Mouse (Mus musculus): Measurements from ENCODE around the gene Mrpl52. TPM values are rescaled to one million over a fixed set of nuclear protein-coding genes. Genes with fewer than 3 reads are reported as not detected.

Mrpl52 gene
- polyA plus RNA-seq, 1 experiment from 2014 or later = 241 TPM

DNA sequence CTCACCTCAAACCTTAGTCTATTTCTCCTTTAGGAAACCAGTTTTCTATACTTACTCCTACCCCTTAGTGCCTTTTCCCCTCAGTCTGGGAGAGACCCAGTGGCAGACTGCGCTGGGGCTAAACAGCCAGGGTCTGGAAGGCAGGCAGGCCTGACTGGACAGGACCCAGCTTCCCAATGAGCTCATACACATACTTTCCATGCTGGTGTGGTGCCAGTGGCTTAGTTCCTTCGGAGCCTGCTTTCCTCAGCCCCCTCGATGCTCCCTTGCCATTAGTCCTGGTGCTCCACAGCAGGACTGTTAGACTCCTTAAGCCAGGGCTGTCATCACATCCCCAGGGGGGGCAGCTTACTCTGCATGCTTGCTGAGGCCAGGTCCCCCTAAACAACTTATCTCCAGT, 18.8 kb downstream of the Mrpl52 start:
- Histone ChIP-seq H3K9ac (ENCODE audit: low read depth, low read length) (no peak overlapping the region), H3K4me1 (ENCODE audit: control insufficient read depth, insufficient read depth, low read length) (peaks cover 14% of the 10 kb centered on the region), H3K27ac (replicated peaks; ENCODE audit: low read depth, low read length) (no peak overlapping the region), H3K27me3 (replicated peaks; ENCODE audit: control insufficient read depth, insufficient read depth, low read length) (no peaks in the 10 kb centered on the region), H3K36me3 (ENCODE audit: control insufficient read depth, insufficient read depth, low read length) (peaks cover 6% of the 10 kb centered on the region), H3K4me3 (ENCODE audit: low read depth, low read length) (no peak overlapping the region), H3K9me3 (ENCODE audit: control insufficient read depth, low read length) (no peaks in the 10 kb centered on the region), H3K4me2 (ENCODE audit: low read depth, low read length) (no peak overlapping the region)
- WGBS = 41% methylated on average over 3 of the region's 3 CpGs
- no peak for DNase-seq (ENCODE audit: low spot score)
- ATAC-seq (ENCODE audit: low read depth) = no peak

GRCm38 (mm10) chr14:54453566-54453965, 26.9 kb downstream of the Mrpl52 start:
- no peaks in the 10 kb centered on the region for H3K9me3 ChIP-seq (ENCODE audit: control insufficient read depth, low read length)
- no peak for DNase-seq (ENCODE audit: low spot score)
- H3K27ac ChIP-seq (replicated peaks; ENCODE audit: low read depth, low read length) = no peak overlapping the region
- 87% methylated on average over 9 of the region's 9 CpGs for WGBS
- H3K36me3 ChIP-seq (ENCODE audit: control insufficient read depth, insufficient read depth, low read length) = no peaks in the 10 kb centered on the region
- H3K9ac ChIP-seq (ENCODE audit: low read depth, low read length) = no peak overlapping the region
- H3K4me2 ChIP-seq (ENCODE audit: low read depth, low read length) = no peak overlapping the region
- no peaks in the 10 kb centered on the region for H3K4me1 ChIP-seq (ENCODE audit: control insufficient read depth, insufficient read depth, low read length)
- ATAC-seq (ENCODE audit: low read depth) = no peak
- H3K4me3 ChIP-seq (ENCODE audit: low read depth, low read length) = no peak overlapping the region
- H3K27me3 ChIP-seq (replicated peaks; ENCODE audit: control insufficient read depth, insufficient read depth, low read length) = no peaks in the 10 kb centered on the region

DNA sequence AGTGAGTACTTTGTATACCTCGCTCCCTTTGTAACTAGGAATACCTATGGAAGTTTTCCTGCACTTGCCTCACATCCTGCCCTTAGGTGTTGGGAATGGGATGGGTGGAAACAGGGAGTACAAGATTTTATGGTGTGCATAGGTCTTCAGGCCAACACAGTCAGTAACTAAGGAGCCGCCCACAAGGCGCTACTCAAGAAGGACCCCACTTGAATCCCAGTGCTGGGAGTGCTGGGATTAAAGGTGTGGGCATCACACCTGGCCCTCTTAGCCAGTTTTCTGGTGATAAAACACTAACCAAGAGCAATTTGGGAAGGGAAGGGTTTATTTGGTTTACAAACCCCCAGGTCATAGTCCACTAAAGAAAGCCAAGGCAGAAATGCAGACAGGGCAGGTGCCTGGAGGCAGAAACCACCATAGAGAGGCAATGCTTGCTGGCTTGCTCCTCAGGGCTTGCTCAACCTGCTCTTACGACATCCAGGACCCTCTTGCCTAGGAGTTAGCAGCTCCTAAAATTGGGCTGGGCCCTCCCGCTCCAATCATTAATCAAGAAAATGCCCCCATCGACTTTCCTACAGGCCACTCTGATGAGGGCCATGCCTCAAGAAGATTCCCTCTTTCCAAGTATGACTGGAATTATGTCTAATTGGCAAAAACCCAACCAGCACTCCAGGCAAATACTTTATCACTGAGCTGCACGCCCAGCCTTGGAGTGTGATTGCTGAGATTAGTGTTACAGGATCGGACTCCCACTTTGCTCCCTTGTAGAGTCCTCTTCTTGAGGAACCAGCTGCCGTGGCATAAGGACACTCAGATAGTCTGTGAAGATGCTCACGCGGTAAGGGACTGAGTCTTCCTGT, 28.2 kb downstream of the Mrpl52 start:
- H3K36me3 ChIP-seq (ENCODE audit: control insufficient read depth, insufficient read depth, low read length) = no peaks in the 10 kb centered on the region
- H3K27ac ChIP-seq (replicated peaks; ENCODE audit: low read depth, low read length) = no peak overlapping the region
- no peak overlapping the region for H3K9ac ChIP-seq (ENCODE audit: low read depth, low read length)
- no peak for DNase-seq (ENCODE audit: low spot score)
- WGBS = 76% methylated on average over 11 of the region's 11 CpGs
- no peaks in the 10 kb centered on the region for H3K4me1 ChIP-seq (ENCODE audit: control insufficient read depth, insufficient read depth, low read length)
- no peaks in the 10 kb centered on the region for H3K27me3 ChIP-seq (replicated peaks; ENCODE audit: control insufficient read depth, insufficient read depth, low read length)
- H3K9me3 ChIP-seq (ENCODE audit: control insufficient read depth, low read length) = no peaks in the 10 kb centered on the region
- no peak overlapping the region for H3K4me3 ChIP-seq (ENCODE audit: low read depth, low read length)
- no peak overlapping the region for H3K4me2 ChIP-seq (ENCODE audit: low read depth, low read length)
- ATAC-seq (ENCODE audit: low read depth) = no peak

DNA sequence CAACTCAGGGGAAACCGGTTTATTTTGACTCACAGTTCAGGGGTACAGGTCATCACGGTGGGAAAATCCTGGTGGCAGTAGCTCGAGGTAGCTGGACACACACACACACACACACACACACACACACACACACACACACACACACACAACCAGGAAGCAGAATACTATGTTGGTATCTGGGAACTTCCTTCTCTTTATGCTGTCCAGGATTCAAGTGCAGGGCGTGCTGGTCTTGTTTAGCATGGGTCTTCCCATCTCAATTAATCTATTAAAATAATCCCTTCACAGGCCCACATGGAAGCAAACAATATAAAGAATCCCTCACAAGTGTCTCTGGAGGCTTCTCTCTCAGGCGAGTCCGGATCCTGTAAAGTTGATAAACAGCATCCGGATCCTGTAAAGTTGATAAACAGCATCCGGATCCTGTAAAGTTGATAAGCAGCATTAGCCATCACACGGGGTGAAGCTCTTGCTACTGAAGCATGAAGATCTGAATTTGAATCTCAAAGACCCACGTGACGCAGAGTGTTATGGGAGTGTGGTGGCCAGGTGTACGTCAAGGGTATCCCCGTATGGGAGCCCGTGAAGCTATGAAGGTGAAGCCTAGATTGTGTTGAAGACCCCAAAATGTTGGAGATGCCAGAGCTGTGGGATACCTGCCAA, 31.3 kb downstream of the Mrpl52 start:
- Histone ChIP-seq H3K27ac (replicated peaks; ENCODE audit: low read depth, low read length) (no peak overlapping the region), H3K9me3 (ENCODE audit: control insufficient read depth, low read length) (no peaks in the 10 kb centered on the region), H3K4me2 (ENCODE audit: low read depth, low read length) (no peak overlapping the region), H3K4me1 (ENCODE audit: control insufficient read depth, insufficient read depth, low read length) (no peaks in the 10 kb centered on the region), H3K36me3 (ENCODE audit: control insufficient read depth, insufficient read depth, low read length) (no peaks in the 10 kb centered on the region), H3K4me3 (ENCODE audit: low read depth, low read length) (no peak overlapping the region), H3K27me3 (replicated peaks; ENCODE audit: control insufficient read depth, insufficient read depth, low read length) (no peaks in the 10 kb centered on the region), H3K9ac (ENCODE audit: low read depth, low read length) (no peak overlapping the region)
- ATAC-seq (ENCODE audit: low read depth) = no peak
- 90% methylated on average over 14 of the region's 14 CpGs for WGBS
- no peak for DNase-seq (ENCODE audit: low spot score)

GRCm38 (mm10) chr14:54462146-54462545, 35.4 kb downstream of the Mrpl52 start:
- Histone ChIP-seq H3K4me1 (ENCODE audit: control insufficient read depth, insufficient read depth, low read length) (peaks cover 3% of the 10 kb centered on the region; the same call in 1 of the 2 replicates), H3K4me3 (ENCODE audit: low read depth, low read length) (no peak overlapping the region), H3K4me2 (ENCODE audit: low read depth, low read length) (no peak overlapping the region), H3K36me3 (ENCODE audit: control insufficient read depth, insufficient read depth, low read length) (peaks cover 8% of the 10 kb centered on the region), H3K9ac (ENCODE audit: low read depth, low read length) (no peak overlapping the region), H3K27me3 (replicated peaks; ENCODE audit: control insufficient read depth, insufficient read depth, low read length) (no peaks in the 10 kb centered on the region), H3K27ac (replicated peaks; ENCODE audit: low read depth, low read length) (no peak overlapping the region), H3K9me3 (ENCODE audit: control insufficient read depth, low read length) (no peaks in the 10 kb centered on the region)
- no peak for DNase-seq (ENCODE audit: low spot score)
- ATAC-seq (ENCODE audit: low read depth) = no peak
- WGBS = 82% methylated on average over 4 of the region's 4 CpGs

DNA sequence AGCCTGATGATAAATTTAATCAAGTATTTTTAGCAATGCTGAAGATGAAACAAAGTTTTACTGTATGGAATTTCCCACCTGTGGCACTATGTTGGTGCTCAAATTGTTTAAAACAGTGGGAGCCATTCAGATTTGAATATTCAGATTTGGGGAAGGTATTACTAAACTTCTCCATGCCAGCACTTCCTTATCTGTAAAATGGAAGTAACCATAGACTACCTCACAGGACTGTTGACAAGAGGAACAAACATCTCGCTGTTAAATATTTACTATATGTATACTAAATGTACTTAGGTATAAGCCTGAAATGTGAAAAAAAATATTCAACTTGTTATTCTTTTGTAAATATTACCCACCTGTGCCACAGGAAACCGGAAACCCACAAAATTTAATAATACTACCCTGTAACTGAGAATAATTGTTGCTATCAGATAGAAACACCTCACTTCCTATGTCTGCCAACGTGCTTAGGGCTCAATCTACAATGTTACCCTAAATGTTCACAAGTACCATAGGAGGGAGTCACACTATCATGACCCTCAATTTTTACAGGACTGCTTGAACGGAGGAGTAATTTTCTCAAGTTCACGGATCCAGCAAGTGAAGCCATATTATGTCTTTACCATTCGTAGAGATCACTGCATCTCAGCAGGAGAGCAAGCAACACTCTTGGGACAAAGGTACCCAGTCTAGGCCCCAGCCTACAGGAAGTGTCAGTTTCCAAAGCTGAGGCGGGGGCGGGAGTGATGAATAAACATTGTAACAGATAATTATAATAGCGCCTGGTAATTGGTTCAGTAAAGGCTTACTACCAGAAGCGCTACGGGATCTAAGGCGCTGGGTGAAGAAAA, 36.6 kb downstream of the Mrpl52 start:
- H3K27me3 ChIP-seq (replicated peaks; ENCODE audit: control insufficient read depth, insufficient read depth, low read length) = no peaks in the 10 kb centered on the region
- H3K27ac ChIP-seq (replicated peaks; ENCODE audit: low read depth, low read length) = no peak overlapping the region
- peaks cover 20% of the 10 kb centered on the region for H3K36me3 ChIP-seq (ENCODE audit: control insufficient read depth, insufficient read depth, low read length)
- 12% methylated on average over 12 of the region's 12 CpGs for WGBS
- ATAC-seq (ENCODE audit: low read depth) = peak; percentile 32; the same call in 1 of the 2 replicates
- peak overlapping the region; percentile 83 for H3K4me2 ChIP-seq (ENCODE audit: low read depth, low read length)
- no peak for DNase-seq (ENCODE audit: low spot score)
- H3K9me3 ChIP-seq (ENCODE audit: control insufficient read depth, low read length) = no peaks in the 10 kb centered on the region
- H3K9ac ChIP-seq (ENCODE audit: low read depth, low read length) = peak overlapping the region; percentile 82
- H3K4me1 ChIP-seq (ENCODE audit: control insufficient read depth, insufficient read depth, low read length) = peaks cover 3% of the 10 kb centered on the region; the same call in 1 of the 2 replicates
- peak overlapping the region; percentile 88 for H3K4me3 ChIP-seq (ENCODE audit: low read depth, low read length)

DNA sequence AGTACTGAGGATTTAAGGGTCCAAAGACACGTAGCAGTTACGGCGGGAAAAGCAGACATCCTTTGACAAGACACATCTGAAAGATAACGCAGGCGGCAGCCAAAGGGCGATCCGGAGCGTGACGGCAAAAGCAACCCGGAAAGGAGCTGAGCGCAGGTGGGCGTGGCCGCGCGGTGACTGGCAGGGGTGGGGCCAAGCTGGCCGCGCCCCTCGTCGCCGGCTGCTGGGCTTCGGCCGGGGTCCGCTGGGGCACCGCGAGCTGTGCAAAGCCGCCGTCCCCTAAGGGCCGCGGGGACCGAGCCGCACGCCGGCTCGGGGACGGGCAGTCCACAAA, 37.2 kb downstream of the Mrpl52 start, which contains the start of gene Lrp10:
Lrp10 (plus strand) TSS at position 179 of the 334 bp plus-strand sequence.
- peaks cover 3% of the 10 kb centered on the region; the same call in 1 of the 2 replicates for H3K4me1 ChIP-seq (ENCODE audit: control insufficient read depth, insufficient read depth, low read length)
- H3K9ac ChIP-seq (ENCODE audit: low read depth, low read length) = peak within 1 kb of the TSS; percentile 82
- peak; percentile 91 for DNase-seq (ENCODE audit: low spot score)
- no peaks in the 10 kb centered on the region for H3K9me3 ChIP-seq (ENCODE audit: control insufficient read depth, low read length)
- WGBS = 0% methylated on average over 4 of the region's 35 CpGs
- peaks cover 25% of the 10 kb centered on the region for H3K36me3 ChIP-seq (ENCODE audit: control insufficient read depth, insufficient read depth, low read length)
- H3K27ac ChIP-seq (replicated peaks; ENCODE audit: low read depth, low read length) = peak within 1 kb of the TSS; percentile 67
- ATAC-seq (ENCODE audit: low read depth) = peak; percentile 92
- H3K4me2 ChIP-seq (ENCODE audit: low read depth, low read length) = peak within 1 kb of the TSS; percentile 83
- peak within 1 kb of the TSS; percentile 88 for H3K4me3 ChIP-seq (ENCODE audit: low read depth, low read length)
- no peaks in the 10 kb centered on the region for H3K27me3 ChIP-seq (replicated peaks; ENCODE audit: control insufficient read depth, insufficient read depth, low read length)

DNA sequence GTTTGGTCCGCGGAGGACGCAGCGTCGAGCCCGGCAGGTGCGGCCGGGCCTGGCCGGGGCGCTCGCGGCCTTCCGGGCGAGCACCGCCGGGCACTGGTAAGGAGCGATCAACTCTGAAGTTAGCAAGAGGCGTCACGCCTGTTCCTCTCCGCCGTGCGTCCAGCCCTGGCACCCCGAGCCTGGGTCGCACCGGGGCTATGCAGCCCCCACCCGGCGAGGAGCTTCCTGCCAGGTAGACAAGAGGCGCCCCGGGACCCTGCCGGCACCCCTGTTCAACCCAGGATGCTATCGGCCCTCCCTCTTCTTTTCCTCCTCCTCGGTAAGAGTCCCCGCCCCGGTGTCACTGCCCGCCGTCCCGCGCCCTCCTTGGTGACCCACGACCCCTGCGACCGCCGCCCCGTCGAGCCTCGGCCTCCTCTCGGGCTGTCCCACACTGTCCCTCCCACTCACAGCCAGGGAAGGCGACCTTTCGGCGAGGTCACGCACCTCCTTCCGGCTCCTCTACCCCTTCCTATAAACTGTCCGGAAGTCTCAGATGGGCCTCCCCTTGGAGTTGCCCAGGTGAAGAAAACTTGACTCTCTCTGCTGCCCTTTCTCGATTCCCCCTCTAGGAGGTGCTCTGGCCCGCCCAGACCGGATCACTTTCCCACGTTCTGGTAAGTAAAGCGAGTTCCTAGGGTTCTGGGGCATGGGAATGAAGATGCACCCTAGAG, 37.7 kb downstream of the Mrpl52 start:
- peak overlapping the region; percentile 82 for H3K9ac ChIP-seq (ENCODE audit: low read depth, low read length)
- H3K27ac ChIP-seq (replicated peaks; ENCODE audit: low read depth, low read length) = peak overlapping the region; percentile 67
- no peaks in the 10 kb centered on the region for H3K27me3 ChIP-seq (replicated peaks; ENCODE audit: control insufficient read depth, insufficient read depth, low read length)
- no peaks in the 10 kb centered on the region for H3K9me3 ChIP-seq (ENCODE audit: control insufficient read depth, low read length)
- DNase-seq (ENCODE audit: low spot score) (peak; percentile 81), ATAC-seq (ENCODE audit: low read depth) (peak; percentile 74)
- peaks cover 31% of the 10 kb centered on the region for H3K36me3 ChIP-seq (ENCODE audit: control insufficient read depth, insufficient read depth, low read length)
- peak overlapping the region; percentile 88 for H3K4me3 ChIP-seq (ENCODE audit: low read depth, low read length)
- peaks cover 3% of the 10 kb centered on the region; the same call in 1 of the 2 replicates for H3K4me1 ChIP-seq (ENCODE audit: control insufficient read depth, insufficient read depth, low read length)
- WGBS = 1% methylated on average over 39 of the region's 57 CpGs
- H3K4me2 ChIP-seq (ENCODE audit: low read depth, low read length) = peak overlapping the region; percentile 83
